Comparison of ENCODE assay signal across 10 mouse cellular contexts in the genomic region with DNA sequence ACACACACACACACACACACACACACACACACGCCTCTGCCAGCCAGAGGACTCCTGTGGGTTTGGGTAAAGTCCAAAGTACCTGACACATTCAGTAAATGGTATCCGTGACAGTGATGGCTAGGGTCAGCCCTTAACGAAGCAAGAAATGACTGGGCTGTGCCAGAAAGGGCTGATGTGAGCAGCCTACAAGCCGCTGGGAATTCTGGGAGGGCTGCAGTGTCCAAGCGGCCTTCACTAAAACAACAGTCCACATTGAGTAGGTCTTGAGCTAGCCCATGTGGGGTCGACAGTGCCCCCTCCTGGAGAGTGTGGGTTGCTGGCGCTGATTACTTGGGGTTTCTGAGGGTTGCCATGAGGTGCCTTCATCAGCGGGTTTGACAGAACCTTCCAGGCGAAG. TPM values are rescaled to one million over a fixed set of nuclear protein-coding genes. Genes with fewer than 3 reads are reported as not detected.
A peak's percentile ranks its signal among the peaks of the same experiment; 100 is the strongest.
DNase-seq lines count a peak whose midpoint lies in the region; ATAC-seq and TF ChIP-seq lines count a peak whose summit lies in the region.
"Had no signal": no experiment of that assay in that cellular context is flagged by ENCODE, and none has a peak within 500 bp of the region (broad histone marks: within the 10 kb centered on the region; RNA-seq: fewer than 3 reads in every experiment).

No protein-coding gene starts in this region.

- H3K4me1 ChIP-seq in liver, embryonic 12.5 days, result no peaks in the 10 kb centered on the region
- H3K4me1 ChIP-seq in MEL (ENCODE audit: control insufficient read depth in 1 of 2, insufficient read depth in 2 of 2, low read length in 2 of 2), result no peaks in the 10 kb centered on the region
- no peaks in the 10 kb centered on the region for H3K4me1 ChIP-seq in intestine, embryonic 16.5 days (ENCODE audit: control insufficient read depth, insufficient read depth, low read length)

- no peaks in the 10 kb centered on the region for H3K9me3 ChIP-seq in liver, embryonic 12.5 days (replicated peaks)
- no peaks in the 10 kb centered on the region for H3K9me3 ChIP-seq in MEL (replicated peaks; ENCODE audit: insufficient read depth, low read length)
- H3K9me3 ChIP-seq in intestine, embryonic 16.5 days (ENCODE audit: control insufficient read depth, low read length), result no peaks in the 10 kb centered on the region

- H3K4me2 ChIP-seq in liver, embryonic 12.5 days, result no peak overlapping the region
- H3K4me2 ChIP-seq in intestine, embryonic 16.5 days (ENCODE audit: low read depth, low read length), result no peak overlapping the region

- H3K27me3 ChIP-seq in liver, embryonic 12.5 days (replicated peaks), result no peaks in the 10 kb centered on the region
- no peaks in the 10 kb centered on the region for H3K27me3 ChIP-seq in MEL (ENCODE audit: control insufficient read depth in 1 of 2, insufficient read depth in 2 of 2, low read length in 2 of 2)
- H3K27me3 ChIP-seq in intestine, embryonic 16.5 days (replicated peaks; ENCODE audit: control insufficient read depth, insufficient read depth, low read length), result no peaks in the 10 kb centered on the region

- no peaks in the 10 kb centered on the region for H3K79me2 ChIP-seq in MEL (ENCODE audit: control insufficient read depth, insufficient read depth, low read length, poor library complexity)

- ATAC-seq in liver, embryonic 12.5 days, result 0 out of 2 replicates have a peak, but pooled peaks have one; percentile 35
- peak; percentile 52 for ATAC-seq in intestine, embryonic 16.5 days
- no peak for ATAC-seq in erythroid progenitor cell, adult 5-6 weeks (replicated peaks; ENCODE audit: low FRiP score, poor library complexity, severe bottlenecking)

- 0 out of 2 replicates have a peak, but pooled peaks have one; percentile 1 for TF ChIP-seq RAD21 in MEL (IDR thresholded peaks at IDR 0.05; ENCODE audit: low read depth, low read length)

- H3K9ac ChIP-seq in liver, embryonic 12.5 days, result no peak overlapping the region
- no peak overlapping the region for H3K9ac ChIP-seq in MEL (ENCODE audit: control insufficient read depth, low read depth, low read length, poor library complexity, severe bottlenecking)
- H3K9ac ChIP-seq in intestine, embryonic 16.5 days (ENCODE audit: low read depth, low read length), result no peak overlapping the region

- no peak for TF ChIP-seq EP300 in MEL (IDR thresholded peaks at IDR 0.05; ENCODE audit: low read depth in 1 of 2, low read length in 2 of 2)

- 45% methylated on average over 9 of the region's 9 CpGs for WGBS in liver, embryonic 12.5 days (ENCODE audit: insufficient replicate concordance)
- WGBS in intestine, embryonic 16.5 days, result 66% methylated on average over 9 of the region's 9 CpGs

- TF ChIP-seq CTCF in MEL (IDR thresholded peaks at IDR 0.05 in 2 of 3, conservative IDR thresholded peaks at IDR 0.05 in 1 of 3; ENCODE audit: control insufficient read depth in 1 of 3, insufficient read depth in 1 of 3, low read depth in 2 of 3, low read length in 3 of 3, poor library complexity in 1 of 3, severe bottlenecking in 1 of 3), result peak in 1 of 3 experiments; percentile 10; a peak in 2 of 6 replicates

- no peak overlapping the region for H3K27ac ChIP-seq in liver, embryonic 12.5 days
- H3K27ac ChIP-seq in MEL (ENCODE audit: control insufficient read depth, low read depth, low read length), result no peak overlapping the region
- no peak overlapping the region for H3K27ac ChIP-seq in intestine, embryonic 16.5 days (ENCODE audit: low read length)

- DNase-seq in liver, result no peak
- DNase-seq in MEL (ENCODE audit: low read depth, low spot score), result no peak
- DNase-seq in lung, postnatal 10 days, result peak; percentile 44
- DNase-seq in heart, adult 8-10 months (ENCODE audit: low spot score), result no peak
- no peak for DNase-seq in thymus, postnatal 36 days
- DNase-seq: midbrain, embryonic 14.5 days; right cerebral cortex, postnatal 14 days had no signal

- H3K4me3 ChIP-seq in liver, embryonic 12.5 days, result no peak overlapping the region
- H3K4me3 ChIP-seq in MEL (ENCODE audit: control insufficient read depth in 1 of 2, insufficient read depth in 1 of 2, low read depth in 2 of 2, low read length in 2 of 2), result no peak overlapping the region
- H3K4me3 ChIP-seq in intestine, embryonic 16.5 days (ENCODE audit: low read length), result no peak overlapping the region

- H3K36me3 ChIP-seq in liver, embryonic 12.5 days, result no peaks in the 10 kb centered on the region
- no peaks in the 10 kb centered on the region for H3K36me3 ChIP-seq in MEL (ENCODE audit: control insufficient read depth in 1 of 2, insufficient read depth in 2 of 2, low read length in 2 of 2)
- H3K36me3 ChIP-seq in intestine, embryonic 16.5 days (ENCODE audit: control insufficient read depth, insufficient read depth, low read length), result no peaks in the 10 kb centered on the region

- TF ChIP-seq POLR2A in MEL (IDR thresholded peaks at IDR 0.05; ENCODE audit: control insufficient read depth in 1 of 2, insufficient read depth in 1 of 2, low read depth in 1 of 2, low read length in 2 of 2, poor library complexity in 1 of 2), result no peak

TF ChIP-seq in MEL, 35 proteins besides CTCF, POLR2A, EP300 and RAD21:
- TF ChIP-seq SMC3 (IDR thresholded peaks at IDR 0.05; ENCODE audit: low read depth, low read length) (peak; percentile 23), MYB (IDR thresholded peaks at IDR 0.05; ENCODE audit: low read depth, low read length) (no peak)

RNA-seq across cellular contexts. Expression of gene Clmn, which starts 33.8 kb away (rescaled TPM):
- polyA plus RNA-seq in liver, embryonic 12.5 days (2016; fragmentation: Nextera tagmentation; extraction: Ambion mirVana), result 0.37 and 0.38 TPM in 2 replicates
- total RNA-seq in MEL (2012; rRNA removed), result 0.07 TPM in 1 of 2 replicates, not detected in the other
- polyA plus RNA-seq in MEL (2012; ENCODE audit: insufficient read depth in 1 of 2, insufficient read length in 2 of 2, low read depth in 1 of 2, low replicate concordance in 2 of 2, missing spikeins in 1 of 2), result not detected
- polyA plus RNA-seq in intestine, embryonic 16.5 days (2015; fragmentation: Nextera tagmentation; extraction: Ambion mirVana), result 2.9 and 3.0 TPM in 2 replicates
- total RNA-seq in heart, adult 8-10 months (2022), result 1 to 10 TPM; 1.8 to 2.4 (median 2.1) TPM
- total RNA-seq in erythroid progenitor cell, adult 5-6 weeks (2015; ENCODE audit: low replicate concordance), result not detected in 2 replicates
- total RNA-seq in erythroid progenitor cell, adult 5-6 weeks (2017; ENCODE audit: low replicate concordance), result not detected in 2 replicates
